Mouse (Mus musculus) intestine, embryonic 16.5 days (tissue): ENCODE measurements around the gene Gm20388. TPM values are rescaled to one million over a fixed set of nuclear protein-coding genes. Genes with fewer than 3 reads are reported as not detected.

Experiments
- ATAC-seq: fragments of 200-750 bp; cut with Nextera tagmentation; 2 replicates; pipeline ENCODE4 v1.8.0; 2017; ENCODE audit warnings: moderate TSS enrichment, moderate library complexity
- H3K27ac ChIP-seq: fragments of 300-500 bp; sonication (generic); 2 replicates; pipeline ENCODE4 v1.5.1; 2014; ENCODE audit warnings: mild to moderate bottlenecking, low read length
- H3K27me3 ChIP-seq: fragments of 300-500 bp; sonication (generic); replicated peaks from 2 replicates; pipeline ENCODE4 v1.6.1; 2014; ENCODE audit warnings: low read length, control low read depth, mixed read lengths; ENCODE audit not compliant: control insufficient read depth, insufficient read depth
- H3K36me3 ChIP-seq: fragments of 300-500 bp; sonication (generic); 2 replicates; pipeline ENCODE4 v1.6.1; 2014; ENCODE audit warnings: low read length, control low read depth; ENCODE audit not compliant: control insufficient read depth, insufficient read depth
- H3K4me1 ChIP-seq: fragments of 300-500 bp; sonication (generic); 2 replicates; pipeline ENCODE4 v1.6.1; 2014; ENCODE audit warnings: low read length, control low read depth, mixed read lengths; ENCODE audit not compliant: control insufficient read depth, insufficient read depth
- H3K4me2 ChIP-seq: fragments of 300-500 bp; sonication (generic); 2 replicates; pipeline ENCODE4 v1.6.1; 2014; ENCODE audit warnings: low read depth, low read length, control low read depth
- H3K4me3 ChIP-seq: fragments of 300-500 bp; sonication (generic); 2 replicates; pipeline ENCODE4 v1.5.1; 2014; ENCODE audit warnings: mild to moderate bottlenecking, low read length
- H3K9ac ChIP-seq: fragments of 300-500 bp; sonication (generic); 2 replicates; pipeline ENCODE4 v1.6.1; 2014; ENCODE audit warnings: low read depth, low read length
- H3K9me3 ChIP-seq: fragments of 300-500 bp; sonication (generic); 2 replicates; pipeline ENCODE4 v1.6.1; 2016; ENCODE audit warnings: low read length, control low read depth; ENCODE audit not compliant: control insufficient read depth
- WGBS: fragments of 180-500 bp; shearing (Covaris S2); extraction: QIAGEN DNeasy Blood & Tissue Kit; methylation state at CpG from one replicate; pipeline ENCODE4 v1.1.7; 2014; 5-methylcytosine and 5-hydroxymethylcytosine counted together
- polyA plus RNA-seq: library from polyadenylated mRNA; unstranded; fragments of >200 nt; fragmentation: Nextera tagmentation; extraction: Ambion mirVana; gene quantifications from 2 replicates; pipeline ENCODE4 v1.2.1, GENCODE M21; 2015

Gene Gm20388
- polyA plus RNA-seq, 1 experiment from 2014 or later = 5.8 TPM

GRCm38 (mm10) chr8:121598190-121598589 lies 1687.5 kb downstream of the Gm20388 start:
- Histone ChIP-seq H3K36me3 (peaks cover 20% of the 10 kb centered on the region), H3K4me2 (no peak overlapping the region), H3K4me3 (no peak overlapping the region), H3K27ac (no peak overlapping the region), H3K9ac (no peak overlapping the region), H3K9me3 (no peaks in the 10 kb centered on the region), H3K4me1 (no peaks in the 10 kb centered on the region), H3K27me3 (no peaks in the 10 kb centered on the region)
- no peak for ATAC-seq
- 89% methylated on average over 7 of the region's 7 CpGs for WGBS

- WGBS = 40% methylated on average over 7 of the region's 7 CpGs
- no peaks in the 10 kb centered on the region for H3K27me3 ChIP-seq
Measured at GRCm38 (mm10) chr8:121598892-121599291, 1688.3 kb downstream of the Gm20388 start.

GRCm38 (mm10) chr8:121599842-121600241 lies 1689.2 kb downstream of the Gm20388 start:
- H3K4me3 ChIP-seq = no peak overlapping the region
- H3K4me1 ChIP-seq = no peaks in the 10 kb centered on the region
- H3K27me3 ChIP-seq = no peaks in the 10 kb centered on the region
- WGBS = 86% methylated on average over 14 of the region's 14 CpGs
- peaks cover 28% of the 10 kb centered on the region for H3K36me3 ChIP-seq
- H3K9me3 ChIP-seq = no peaks in the 10 kb centered on the region
- no peak for ATAC-seq
- no peak overlapping the region for H3K4me2 ChIP-seq
- no peak overlapping the region for H3K27ac ChIP-seq
- no peak overlapping the region for H3K9ac ChIP-seq

More at GRCm38 (mm10) chr8:121598892-121599291, 1688.3 kb downstream of the Gm20388 start:
- Histone ChIP-seq H3K4me3 (no peak overlapping the region), H3K27ac (no peak overlapping the region), H3K4me1 (no peaks in the 10 kb centered on the region), H3K9ac (no peak overlapping the region), H3K4me2 (no peak overlapping the region), H3K36me3 (peaks cover 24% of the 10 kb centered on the region), H3K9me3 (no peaks in the 10 kb centered on the region)
- peak; percentile 78 for ATAC-seq

- no peaks in the 10 kb centered on the region for H3K27me3 ChIP-seq
- H3K9me3 ChIP-seq = no peaks in the 10 kb centered on the region
- no peak overlapping the region for H3K9ac ChIP-seq
- H3K4me1 ChIP-seq = no peaks in the 10 kb centered on the region
- H3K4me3 ChIP-seq = no peak overlapping the region
- WGBS = 93% methylated on average over 12 of the region's 12 CpGs
- H3K27ac ChIP-seq = no peak overlapping the region
- peaks cover 24% of the 10 kb centered on the region for H3K36me3 ChIP-seq
- H3K4me2 ChIP-seq = no peak overlapping the region
- no peak for ATAC-seq
Measured at GRCm38 (mm10) chr8:121602411-121602810, 1691.8 kb downstream of the Gm20388 start.

- no peak overlapping the region for H3K27ac ChIP-seq
- no peaks in the 10 kb centered on the region for H3K27me3 ChIP-seq
- H3K4me1 ChIP-seq = no peaks in the 10 kb centered on the region
- H3K9me3 ChIP-seq = no peaks in the 10 kb centered on the region
- 23% methylated on average over 3 of the region's 3 CpGs for WGBS
- ATAC-seq = peak; percentile 26; the same call in 1 of the 2 replicates
- H3K4me3 ChIP-seq = no peak overlapping the region
- H3K4me2 ChIP-seq = no peak overlapping the region
- peaks cover 24% of the 10 kb centered on the region for H3K36me3 ChIP-seq
- no peak overlapping the region for H3K9ac ChIP-seq
Measured at GRCm38 (mm10) chr8:121602860-121603259, 1692.2 kb downstream of the Gm20388 start.

GRCm38 (mm10) chr8:121603801-121604200 lies 1693.2 kb downstream of the Gm20388 start:
- H3K4me1 ChIP-seq = no peaks in the 10 kb centered on the region
- 95% methylated on average over 12 of the region's 12 CpGs for WGBS
- ATAC-seq = no peak
- no peak overlapping the region for H3K27ac ChIP-seq
- H3K36me3 ChIP-seq = peaks cover 27% of the 10 kb centered on the region
- no peak overlapping the region for H3K4me3 ChIP-seq
- no peak overlapping the region for H3K4me2 ChIP-seq
- no peaks in the 10 kb centered on the region for H3K27me3 ChIP-seq
- no peaks in the 10 kb centered on the region for H3K9me3 ChIP-seq
- H3K9ac ChIP-seq = no peak overlapping the region

GRCm38 (mm10) chr8:121607661-121608060 lies 1697.0 kb downstream of the Gm20388 start:
- H3K4me2 ChIP-seq = no peak overlapping the region
- H3K27me3 ChIP-seq = no peaks in the 10 kb centered on the region
- peaks cover 30% of the 10 kb centered on the region for H3K36me3 ChIP-seq
- H3K27ac ChIP-seq = no peak overlapping the region
- no peaks in the 10 kb centered on the region for H3K9me3 ChIP-seq
- WGBS = 79% methylated on average over 5 of the region's 5 CpGs
- no peaks in the 10 kb centered on the region for H3K4me1 ChIP-seq
- no peak for ATAC-seq
- no peak overlapping the region for H3K9ac ChIP-seq
- H3K4me3 ChIP-seq = no peak overlapping the region

GRCm38 (mm10) chr8:121609251-121609650 lies 1698.6 kb downstream of the Gm20388 start:
- 91% methylated on average over 15 of the region's 15 CpGs for WGBS
- no peak overlapping the region for H3K4me3 ChIP-seq
- H3K27ac ChIP-seq = no peak overlapping the region
- H3K9ac ChIP-seq = no peak overlapping the region
- H3K27me3 ChIP-seq = no peaks in the 10 kb centered on the region
- ATAC-seq = no peak
- no peaks in the 10 kb centered on the region for H3K9me3 ChIP-seq
- no peaks in the 10 kb centered on the region for H3K4me1 ChIP-seq
- H3K4me2 ChIP-seq = no peak overlapping the region
- H3K36me3 ChIP-seq = peaks cover 24% of the 10 kb centered on the region

GRCm38 (mm10) chr8:121609916-121610315 lies 1699.3 kb downstream of the Gm20388 start:
- no peaks in the 10 kb centered on the region for H3K27me3 ChIP-seq
- no peak for ATAC-seq
- no peaks in the 10 kb centered on the region for H3K9me3 ChIP-seq
- no peak overlapping the region for H3K9ac ChIP-seq
- no peak overlapping the region for H3K4me3 ChIP-seq
- H3K4me2 ChIP-seq = no peak overlapping the region
- peaks cover 18% of the 10 kb centered on the region for H3K36me3 ChIP-seq
- H3K27ac ChIP-seq = no peak overlapping the region
- no peaks in the 10 kb centered on the region for H3K4me1 ChIP-seq
- WGBS = 88% methylated on average over 11 of the region's 11 CpGs

- Histone ChIP-seq H3K4me1 (no peaks in the 10 kb centered on the region), H3K9ac (no peak overlapping the region), H3K27me3 (no peaks in the 10 kb centered on the region), H3K4me3 (no peak overlapping the region), H3K4me2 (no peak overlapping the region), H3K27ac (no peak overlapping the region), H3K9me3 (no peaks in the 10 kb centered on the region), H3K36me3 (peaks cover 7% of the 10 kb centered on the region)
- ATAC-seq = no peak
Measured at GRCm38 (mm10) chr8:121613419-121613818, 1702.8 kb downstream of the Gm20388 start.
